Mouse (Mus musculus): ENCODE measurements around the gene Tas2r125. TPM values are rescaled to one million over a fixed set of nuclear protein-coding genes. Genes with fewer than 3 reads are reported as not detected.
"Not testable (repeated sequence)": the region's sequence is repeated elsewhere in the genome, so short reads cannot be mapped to it uniquely, and the experiment has no call there.

The Tas2r125 gene
- total RNA-seq (2021) = not detected

GRCm38 (mm10) chr6:132909351-132909750 lies at the start of gene Tas2r125:
TSS of gene Tas2r125 (plus strand) at chr6:132909651.
- intact Hi-C loops (cut with DNase I) = no loop called here

DNA sequence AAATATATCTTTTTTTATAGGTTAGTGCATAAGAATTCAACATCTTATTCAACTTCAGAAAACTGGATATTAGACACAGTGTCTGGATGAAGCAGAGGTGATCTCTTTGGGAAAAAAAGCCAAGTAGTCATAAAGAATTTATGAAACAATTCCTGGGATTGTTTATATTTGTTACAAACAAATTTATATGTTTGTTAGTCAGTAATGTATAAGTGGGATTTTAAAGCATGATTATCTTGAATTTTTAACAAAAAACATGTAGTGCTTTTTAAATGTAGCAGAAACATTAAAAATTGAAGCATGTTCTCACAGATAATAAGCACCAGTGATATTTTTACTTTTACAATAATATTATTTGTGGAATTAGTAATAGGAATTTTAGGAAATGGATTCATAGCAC lies 41.7 kb upstream of the Tas2r125 start, which contains the start of gene Tas2r110:
Gene Tas2r110, plus strand, starts transcription at position 301 of the 400 bp plus-strand sequence.
- intact Hi-C loops (cut with DNase I) = no loop called here

More at GRCm38 (mm10) chr6:132909351-132909750, at the start of gene Tas2r125:
- DNase-seq (ENCODE audit: low spot score) = no peak

GRCm38 (mm10) chr6:132892711-132893110 lies 16.7 kb upstream of the Tas2r125 start, which contains the start of gene Tas2r113:
TSS of gene Tas2r113 (plus strand) at chr6:132893011.
- no peak for DNase-seq (ENCODE audit: low spot score)
- intact Hi-C loops (cut with DNase I) = no loop called here

More for the DNA sequence above, 41.7 kb upstream of the Tas2r125 start, which contains the start of gene Tas2r110:
- DNase-seq (ENCODE audit: low spot score) = no peak

DNA sequence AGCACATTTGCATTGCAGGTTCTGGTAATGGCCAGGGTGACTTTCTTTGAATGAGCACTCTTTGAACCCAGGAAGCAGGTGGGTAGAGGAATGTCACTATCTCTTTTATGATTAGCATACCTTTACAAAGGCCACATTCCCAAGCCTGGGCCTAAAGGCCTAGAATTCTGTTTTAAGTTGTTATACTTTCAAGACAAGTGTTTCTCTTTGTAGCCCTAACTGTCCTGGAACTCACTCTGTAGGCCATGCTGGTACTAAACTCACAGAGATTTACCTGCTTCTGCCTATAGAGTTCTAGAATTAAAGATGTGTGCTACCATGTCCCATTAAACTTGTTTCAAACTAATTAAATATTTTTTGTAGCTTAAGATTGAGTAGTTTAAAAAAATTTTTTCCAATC lies 31.9 kb downstream of the Tas2r125 start:
- DNase-seq (ENCODE audit: low spot score); intact Hi-C loops (cut with DNase I): not testable (repeated sequence)

DNA sequence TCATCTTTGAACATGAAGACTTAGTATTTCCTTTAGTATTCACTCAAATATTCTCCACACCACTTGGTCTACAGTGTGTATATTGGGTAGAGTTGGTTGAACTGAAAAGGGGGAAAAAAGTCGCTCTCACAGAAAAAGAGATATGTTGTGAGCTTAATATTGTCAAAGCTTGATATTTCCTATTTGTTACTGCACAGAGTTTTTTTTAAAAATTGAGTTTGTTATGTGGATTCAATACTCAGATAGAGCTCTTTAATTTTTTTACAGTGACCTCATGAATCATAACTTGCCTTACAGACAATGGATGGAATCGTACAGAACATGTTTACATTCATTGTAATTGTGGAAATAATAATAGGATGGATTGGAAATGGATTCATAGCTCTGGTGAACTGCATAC lies 41.4 kb downstream of the Tas2r125 start, which contains the start of gene Tas2r129:
Gene Tas2r129, plus strand, starts transcription at position 301 of the 400 bp plus-strand sequence.
- DNase-seq (ENCODE audit: low spot score) = no peak
- intact Hi-C loops (cut with DNase I) = no loop called here

DNA sequence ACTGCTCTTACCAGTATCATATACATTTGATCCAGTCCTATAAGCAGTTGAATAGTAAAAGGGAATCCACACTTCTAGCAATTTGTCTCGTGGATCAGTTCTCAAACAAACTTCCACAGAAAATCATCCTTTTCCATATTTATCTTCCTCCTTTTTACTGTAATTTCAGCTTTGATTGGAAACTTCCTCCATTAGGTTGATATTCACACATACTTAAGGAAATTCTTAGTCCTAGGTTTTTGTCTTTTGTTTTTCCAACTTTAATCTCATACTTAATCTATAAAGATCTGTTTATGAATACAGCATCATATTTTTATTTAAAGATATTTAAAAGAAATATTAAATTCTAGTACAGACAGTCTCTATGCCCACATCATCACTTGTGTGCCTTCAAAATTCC lies 48.4 kb downstream of the Tas2r125 start, which contains the start of gene Tas2r131:
Gene Tas2r131, minus strand, starts transcription at position 101 of the 400 bp plus-strand sequence.
- intact Hi-C loops (cut with DNase I) = no loop called here
- no peak for DNase-seq (ENCODE audit: low spot score)

Other genes with a start within 250 kb of the Tas2r125 start
- not detected for gene Tas2r121, start 208.6 kb upstream of the Tas2r125 start, total RNA-seq (2021)
- gene Tas2r122, start 197.7 kb upstream of the Tas2r125 start, total RNA-seq (2021) = not detected
- gene Tas2r115, start 171.6 kb upstream of the Tas2r125 start, total RNA-seq (2021) = not detected
- gene Tas2r124, start 154.9 kb upstream of the Tas2r125 start, total RNA-seq (2021) = not detected
- not detected for gene Tas2r102, start 147.5 kb upstream of the Tas2r125 start, total RNA-seq (2021)
- not detected for gene Tas2r136, start 131.5 kb upstream of the Tas2r125 start, total RNA-seq (2021)
- not detected for gene Tas2r117, start 106.8 kb upstream of the Tas2r125 start, total RNA-seq (2021)
- gene Tas2r123, start 62.5 kb upstream of the Tas2r125 start, total RNA-seq (2021) = not detected
- not detected for gene Tas2r116, start 54.2 kb upstream of the Tas2r125 start, total RNA-seq (2021)
- not detected for gene Tas2r110, start 41.6 kb upstream of the Tas2r125 start, total RNA-seq (2021)
- not detected for gene Tas2r113, start 16.6 kb upstream of the Tas2r125 start, total RNA-seq (2021)
- not detected for gene Tas2r129, start 41.5 kb downstream of the Tas2r125 start, total RNA-seq (2021)
- gene Tas2r131, start 48.3 kb downstream of the Tas2r125 start, total RNA-seq (2021) = not detected
- gene Tas2r109, start 71.3 kb downstream of the Tas2r125 start, total RNA-seq (2021) = not detected
- gene Tas2r103, start 127.5 kb downstream of the Tas2r125 start, total RNA-seq (2021) = not detected
- not detected for gene Tas2r140, start 146.2 kb downstream of the Tas2r125 start, total RNA-seq (2021)
- gene Smim10l1, start 195.3 kb downstream of the Tas2r125 start, total RNA-seq (2021) = 10 to 100 TPM; 62.0 to 68.1 TPM